Mouse (Mus musculus): ENCODE measurements around the gene Gm20716.
A peak's percentile ranks its signal among the peaks of the same experiment; 100 is the strongest.

The Gm20716 gene

GRCm38 (mm10) chr2:168229116-168230025 lies 793 bp downstream of the Gm20716 start:
- DNase-seq (ENCODE audit: low spot score in 2 of 2) = peak in 1 of 2 experiments; percentile 21

GRCm38 (mm10) chr2:168223326-168223725 lies 6.8 kb downstream of the Gm20716 start:
- no peak for DNase-seq (ENCODE audit: low spot score in 2 of 2)

- DNase-seq (ENCODE audit: low spot score in 2 of 2) = no peak
Observed at GRCm38 (mm10) chr2:168213788-168214397, 16.3 kb downstream of the Gm20716 start.

GRCm38 (mm10) chr2:168207883-168208282 lies 22.3 kb downstream of the Gm20716 start:
- no peak for DNase-seq (ENCODE audit: low spot score in 2 of 2)

- peak; percentile 97 to 98 for DNase-seq (ENCODE audit: low spot score in 2 of 2)
Observed at GRCm38 (mm10) chr2:168206725-168207644, 23.2 kb downstream of the Gm20716 start, which contains the start of gene Adnp. Gene Adnp (minus strand): TSS chr2:168207112.

- DNase-seq (ENCODE audit: low spot score in 2 of 2) = no peak
Observed at GRCm38 (mm10) chr2:168205681-168206631, 24.2 kb downstream of the Gm20716 start.

- DNase-seq (ENCODE audit: low spot score in 2 of 2) = peak; percentile 82 to 91
Observed at GRCm38 (mm10) chr2:168205265-168205664, 24.9 kb downstream of the Gm20716 start.

GRCm38 (mm10) chr2:168204476-168204999 lies 25.6 kb downstream of the Gm20716 start:
- DNase-seq (ENCODE audit: low spot score in 2 of 2) = no peak

GRCm38 (mm10) chr2:168200014-168200691 lies 30.0 kb downstream of the Gm20716 start:
- no peak for DNase-seq (ENCODE audit: low spot score in 2 of 2)

- DNase-seq (ENCODE audit: low spot score in 2 of 2) = no peak
Observed at GRCm38 (mm10) chr2:168199476-168199875, 30.7 kb downstream of the Gm20716 start.

GRCm38 (mm10) chr2:168198421-168198820 lies 31.7 kb downstream of the Gm20716 start:
- DNase-seq (ENCODE audit: low spot score in 2 of 2) = no peak

GRCm38 (mm10) chr2:168195721-168196120 lies 34.4 kb downstream of the Gm20716 start:
- no peak for DNase-seq (ENCODE audit: low spot score in 2 of 2)

- DNase-seq (ENCODE audit: low spot score in 2 of 2) = no peak
Observed at GRCm38 (mm10) chr2:168193685-168194084, 36.5 kb downstream of the Gm20716 start.

- no peak for DNase-seq (ENCODE audit: low spot score in 2 of 2)
Observed at GRCm38 (mm10) chr2:168191856-168192255, 38.3 kb downstream of the Gm20716 start.

- no peak for DNase-seq (ENCODE audit: low spot score in 2 of 2)
Observed at GRCm38 (mm10) chr2:168175946-168176345, 54.2 kb downstream of the Gm20716 start.

- DNase-seq (ENCODE audit: low spot score in 2 of 2) = peak in 1 of 2 experiments; percentile 57
Observed at GRCm38 (mm10) chr2:168170167-168170685, 59.9 kb downstream of the Gm20716 start.

- DNase-seq (ENCODE audit: low spot score in 2 of 2) = no peak
Observed at GRCm38 (mm10) chr2:168169800-168170113, 60.4 kb downstream of the Gm20716 start.

GRCm38 (mm10) chr2:168168892-168169799 lies 61.0 kb downstream of the Gm20716 start:
- no peak for DNase-seq (ENCODE audit: low spot score in 2 of 2)

- no peak for DNase-seq (ENCODE audit: low spot score in 2 of 2)
Observed at GRCm38 (mm10) chr2:168167781-168168180, 62.4 kb downstream of the Gm20716 start.
